Mouse (Mus musculus) heart, postnatal 4 days (tissue): ENCODE results near the gene Otub2. TPM values are rescaled to one million over a fixed set of nuclear protein-coding genes. Genes with fewer than 3 reads are reported as not detected.
"Not testable (repeated sequence)": the region's sequence is repeated elsewhere in the genome, so short reads cannot be mapped to it uniquely, and the experiment has no call there.

ENCODE experiments used
- DNase-seq: peaks from one replicate; pipeline ENCODE4 v3.0.0; 2021
- total RNA-seq, 2 experiments: library from RNA; stranded (reverse); gene quantifications; 2 replicates each; pipeline ENCODE4 v1.2.3; 2021

The Otub2 gene
- total RNA-seq, 2 experiments from 2014 or later, result 3.7 to 4.2 TPM

DNA sequence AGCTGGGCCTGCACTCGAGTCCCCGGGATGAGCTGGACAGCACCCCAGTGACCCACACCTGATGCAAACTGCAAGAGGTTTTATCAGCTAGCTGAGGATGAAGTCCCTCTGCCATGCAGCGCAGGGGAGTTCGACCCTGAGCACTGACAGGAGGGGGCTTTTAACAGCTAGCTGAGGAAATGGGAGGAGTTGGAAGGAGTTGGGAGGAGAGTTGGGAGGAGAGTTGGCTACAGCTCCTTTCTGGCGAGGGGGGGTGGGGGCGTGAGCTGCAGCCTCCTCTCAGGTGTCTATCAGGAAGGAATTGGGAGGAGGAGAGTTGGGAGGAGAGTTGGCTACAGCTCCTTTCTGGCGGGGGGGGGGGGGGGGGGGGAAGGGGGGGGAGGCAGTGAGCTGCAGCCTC is 55.8 kb downstream of the Otub2 start:
- DNase-seq, result not testable (repeated sequence)

DNA sequence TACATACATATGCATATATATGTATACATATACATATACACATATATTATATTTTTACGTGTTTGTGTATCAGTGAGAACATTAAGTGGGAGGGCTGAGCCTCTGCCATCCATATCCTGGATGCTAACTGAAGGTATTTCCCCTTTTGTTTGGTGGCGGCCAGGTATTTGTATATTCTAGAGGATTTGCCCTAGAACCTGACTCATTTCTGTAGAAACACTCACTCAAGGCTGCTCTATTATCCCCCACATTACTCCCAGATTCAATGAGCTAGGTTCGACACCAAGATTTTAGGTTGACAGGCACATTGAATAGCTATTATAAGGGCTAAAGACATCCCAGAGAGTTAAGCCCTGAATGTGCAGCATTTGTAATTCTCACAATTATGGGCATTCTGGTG is 56.6 kb downstream of the Otub2 start:
- DNase-seq, result no peak

DNA sequence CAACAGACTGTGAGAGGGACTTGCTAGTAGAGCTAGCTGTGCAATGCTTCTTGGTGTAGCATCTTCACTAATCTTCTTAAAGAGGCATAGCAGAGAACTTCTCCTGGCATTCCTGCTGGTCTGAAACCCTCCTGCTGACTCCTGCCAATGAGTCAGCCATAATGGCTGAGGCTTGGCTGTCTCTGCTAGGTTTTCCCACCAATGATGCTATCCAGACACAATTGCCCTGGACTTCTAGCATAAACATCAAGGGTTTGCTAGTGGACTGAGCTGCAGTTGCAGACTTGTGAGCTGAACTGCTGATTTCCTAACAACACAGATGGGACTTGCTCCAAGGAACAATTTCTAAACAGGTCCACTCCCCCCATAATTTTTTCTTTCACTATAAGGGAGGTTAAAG is 64.9 kb downstream of the Otub2 start:
- DNase-seq, result no peak

Other genes starting within 250 kb of the Otub2 start
- gene Prima1, start 146.5 kb upstream of the Otub2 start, total RNA-seq, result under 1 TPM; 0.62 to 0.65 TPM
- gene Fam181a, start 77.7 kb upstream of the Otub2 start, total RNA-seq, result not detected
- 100 to 1,000 TPM; 330 to 353 TPM for gene Asb2, start 32.7 kb upstream of the Otub2 start, total RNA-seq
- gene 9330161L09Rik, start 19.1 kb downstream of the Otub2 start, total RNA-seq, result 1 to 10 TPM; 2.5 to 3.3 TPM
- 10 to 100 TPM; 81.7 to 85.4 TPM for gene Ddx24, start 37.1 kb downstream of the Otub2 start, total RNA-seq
- 10 to 100 TPM; 42.7 to 45.6 TPM for gene Ifi27, start 45.5 kb downstream of the Otub2 start, total RNA-seq
- gene Ifi27l2a, start 55.0 kb downstream of the Otub2 start, total RNA-seq, result 1 to 10 TPM; 6.6 to 8.9 TPM
- gene Ifi27l2b, start 68.5 kb downstream of the Otub2 start, total RNA-seq, result not detected
- gene Ppp4r4, start 143.6 kb downstream of the Otub2 start, total RNA-seq, result under 1 TPM; 0.29 to 0.33 TPM
- gene Serpina10, start 242.8 kb downstream of the Otub2 start, total RNA-seq, result not detected